Mouse (Mus musculus) liver, embryonic 14.5 days (tissue): ENCODE results near the gene Kcnq1. TPM values are rescaled to one million over a fixed set of nuclear protein-coding genes. Genes with fewer than 3 reads are reported as not detected.

Source experiments
- ATAC-seq: fragments of 200-750 bp; cut with Nextera tagmentation; 2 replicates; pipeline ENCODE4 v1.8.0; 2017; ENCODE audit warnings: moderate number of reproducible peaks, mild to moderate bottlenecking, moderate library complexity; ENCODE audit not compliant: insufficient read depth
- DNase-seq, 3 experiments: peaks; one replicate each; pipeline ENCODE4 v3.0.0-alpha.2; 2012 to 2013; ENCODE audit warnings: low read depth in 3 of 3, low spot score in 3 of 3
- H3K27ac ChIP-seq: fragments of 300-500 bp; sonication (generic); 2 replicates; pipeline ENCODE4 v1.5.1; 2014; ENCODE audit warnings: moderate library complexity, mild to moderate bottlenecking, control low read depth, inconsistent platforms
- H3K27me3 ChIP-seq: fragments of 300-500 bp; sonication (generic); 2 replicates; pipeline ENCODE4 v1.6.1; 2014; ENCODE audit warnings: mild to moderate bottlenecking, low read length, moderate library complexity; ENCODE audit not compliant: control insufficient read depth, insufficient read depth
- H3K36me3 ChIP-seq: fragments of 300-500 bp; sonication (generic); replicated peaks from 2 replicates; pipeline ENCODE4 v1.6.1; 2014; ENCODE audit warnings: low read depth; ENCODE audit not compliant: control insufficient read depth, insufficient read depth
- H3K4me1 ChIP-seq, 2 experiments: fragments of 200-500 bp in 1 of 2; fragments of 300-500 bp in 1 of 2; sonication (generic) in 1 of 2; replicated peaks; 2 replicates each; pipeline ENCODE4 v1.6.1; 2012 to 2014; ENCODE audit warnings: antibody characterized with exemption in 1 of 2, inconsistent platforms in 1 of 2, low read length in 1 of 2; ENCODE audit not compliant: control insufficient read depth in 2 of 2, insufficient read depth in 2 of 2
- H3K4me2 ChIP-seq: fragments of 300-500 bp; sonication (generic); 2 replicates; pipeline ENCODE4 v1.6.1; 2014; ENCODE audit warnings: low read depth, mild to moderate bottlenecking, control low read depth, moderate library complexity
- H3K4me3 ChIP-seq, 2 experiments: fragments of 200-500 bp in 1 of 2; fragments of 300-500 bp in 1 of 2; sonication (generic) in 1 of 2; 2 replicates each; pipeline ENCODE4 v1.5.1; 2012 to 2014; ENCODE audit warnings: low read depth in 2 of 2, low read length in 2 of 2, mild to moderate bottlenecking in 2 of 2, control low read depth in 1 of 2, inconsistent platforms in 1 of 2, moderate library complexity in 1 of 2; ENCODE audit not compliant: insufficient read depth in 1 of 2
- H3K9ac ChIP-seq: fragments of 300-500 bp; sonication (generic); replicated peaks from 2 replicates; pipeline ENCODE4 v1.6.1; 2014; ENCODE audit warnings: mild to moderate bottlenecking, control low read depth, moderate library complexity
- H3K9me3 ChIP-seq: fragments of 300-500 bp; sonication (generic); 2 replicates; pipeline ENCODE4 v1.6.1; 2016; ENCODE audit warnings: low read length, mixed read lengths; ENCODE audit not compliant: control insufficient read depth
- CTCF ChIP-seq: IDR thresholded peaks from 2 replicates; pipeline ENCODE4 v1.5.1; 2016; ENCODE audit warnings: antibody characterized with exemption, low read depth, control low read depth
- EP300 ChIP-seq: IDR thresholded peaks from 2 replicates; pipeline ENCODE4 v1.6.1; 2016; ENCODE audit warnings: antibody characterized with exemption, low read depth
- WGBS: fragments of 180-500 bp; shearing (Covaris S2); extraction: QIAGEN DNeasy Blood & Tissue Kit; methylation state at CpG from one replicate; pipeline ENCODE4 v1.1.7; 2014; ENCODE audit not compliant: insufficient replicate concordance; 5-methylcytosine and 5-hydroxymethylcytosine counted together
- polyA plus RNA-seq, 2 experiments: library from polyadenylated mRNA; depleted of rRNA in 1 of 2; stranded (reverse) in 1 of 2; unstranded in 1 of 2; fragments of >200 nt; fragmentation: Nextera tagmentation in 1 of 2; extraction: Ambion mirVana in 1 of 2; gene quantifications; 2 replicates each; pipeline versions ENCODE4 v1.2.1 to v1.2.3; 2012 to 2014

Gene Kcnq1
- polyA plus RNA-seq, 2 experiments = 0.12 to 0.41 TPM

- Histone ChIP-seq H3K36me3 (no peaks in the 10 kb centered on the region), H3K4me3 (no peak overlapping the region), H3K9ac (no peak overlapping the region), H3K9me3 (no peaks in the 10 kb centered on the region), H3K27ac (no peak overlapping the region), H3K4me1 (no peaks in the 10 kb centered on the region), H3K4me2 (no peak overlapping the region), H3K27me3 (no peaks in the 10 kb centered on the region)
- 68% methylated on average over 15 of the region's 15 CpGs for WGBS
- DNase-seq (no peak), ATAC-seq (no peak)
- TF ChIP-seq CTCF = no peak
- no peak for TF ChIP-seq EP300
Observed at GRCm38 (mm10) chr7:143340601-143341281, 234.6 kb downstream of the Kcnq1 start.

GRCm38 (mm10) chr7:143341301-143341980, 235.3 kb downstream of the Kcnq1 start:
- DNase-seq = no peak
- TF ChIP-seq EP300 = no peak
- TF ChIP-seq CTCF = no peak
- ATAC-seq = no peak
- no peak overlapping the region for H3K27ac ChIP-seq
- no peaks in the 10 kb centered on the region for H3K4me1 ChIP-seq
- 63% methylated on average over 3 of the region's 3 CpGs for WGBS
- H3K36me3 ChIP-seq = no peaks in the 10 kb centered on the region
- H3K9ac ChIP-seq = no peak overlapping the region
- no peaks in the 10 kb centered on the region for H3K27me3 ChIP-seq
- no peak overlapping the region for H3K4me3 ChIP-seq
- no peak overlapping the region for H3K4me2 ChIP-seq
- no peaks in the 10 kb centered on the region for H3K9me3 ChIP-seq

- no peak overlapping the region for H3K4me2 ChIP-seq
- H3K9ac ChIP-seq = no peak overlapping the region
- no peaks in the 10 kb centered on the region for H3K4me1 ChIP-seq
- TF ChIP-seq CTCF (no peak), EP300 (no peak)
- H3K36me3 ChIP-seq = no peaks in the 10 kb centered on the region
- DNase-seq (no peak), ATAC-seq (no peak)
- no peaks in the 10 kb centered on the region for H3K9me3 ChIP-seq
- 60% methylated on average over 12 of the region's 12 CpGs for WGBS
- no peak overlapping the region for H3K27ac ChIP-seq
- no peak overlapping the region for H3K4me3 ChIP-seq
- H3K27me3 ChIP-seq = no peaks in the 10 kb centered on the region
Observed at GRCm38 (mm10) chr7:143343781-143344306, 237.7 kb downstream of the Kcnq1 start.

- DNase-seq (no peak), ATAC-seq (no peak)
- no peak overlapping the region for H3K4me2 ChIP-seq
- H3K4me1 ChIP-seq = no peaks in the 10 kb centered on the region
- WGBS = 55% methylated on average over 7 of the region's 7 CpGs
- no peak overlapping the region for H3K4me3 ChIP-seq
- TF ChIP-seq CTCF = no peak
- no peaks in the 10 kb centered on the region for H3K27me3 ChIP-seq
- H3K9ac ChIP-seq = no peak overlapping the region
- no peaks in the 10 kb centered on the region for H3K9me3 ChIP-seq
- H3K36me3 ChIP-seq = no peaks in the 10 kb centered on the region
- H3K27ac ChIP-seq = no peak overlapping the region
Observed at GRCm38 (mm10) chr7:143349287-143349686, 243.1 kb downstream of the Kcnq1 start.

- no peak overlapping the region for H3K4me2 ChIP-seq
- no peaks in the 10 kb centered on the region for H3K9me3 ChIP-seq
Observed at GRCm38 (mm10) chr7:143349848-143350247, 243.7 kb downstream of the Kcnq1 start.

More at GRCm38 (mm10) chr7:143349848-143350247, 243.7 kb downstream of the Kcnq1 start:
- TF ChIP-seq EP300 = no peak
- TF ChIP-seq CTCF = no peak
- WGBS = 24% methylated on average over 1 of the region's 1 CpGs
- DNase-seq (no peak), ATAC-seq (no peak)
- no peaks in the 10 kb centered on the region for H3K36me3 ChIP-seq
- no peak overlapping the region for H3K4me3 ChIP-seq
- no peak overlapping the region for H3K27ac ChIP-seq
- no peak overlapping the region for H3K9ac ChIP-seq
- no peaks in the 10 kb centered on the region for H3K4me1 ChIP-seq
- no peaks in the 10 kb centered on the region for H3K27me3 ChIP-seq
